Mouse (Mus musculus): ENCODE data around the gene Ccdc88b. TPM values are rescaled to one million over a fixed set of nuclear protein-coding genes. Genes with fewer than 3 reads are reported as not detected.

Gene Ccdc88b
- polyA plus RNA-seq (2014; fragmentation: Illumina TruSeq; extraction: RNeasy Lipid Tissue Mini Kit (QIAGEN cat#74804); ENCODE audit: insufficient read depth, low read depth, low replicate concordance) = 4.5 TPM

GRCm38 (mm10) chr19:6858031-6858430 lies at the start of gene Ccdc88b:
Gene Ccdc88b (minus strand): TSS chr19:6858211.

GRCm38 (mm10) chr19:6840475-6841291 lies 17.3 kb downstream of the Ccdc88b start, which contains the start of gene Rps6ka4:
Gene Rps6ka4 (minus strand): TSS chr19:6840636.

Other genes with a start within 250 kb of the Ccdc88b start
- 16.7 TPM for gene Rps6ka4, start 17.6 kb downstream of the Ccdc88b start, polyA plus RNA-seq (2014; fragmentation: Illumina TruSeq; extraction: RNeasy Lipid Tissue Mini Kit (QIAGEN cat#74804); ENCODE audit: insufficient read depth, low read depth, low replicate concordance)
- 74.6 TPM for gene Trmt112, start 51.5 kb upstream of the Ccdc88b start, polyA plus RNA-seq (2014; fragmentation: Illumina TruSeq; extraction: RNeasy Lipid Tissue Mini Kit (QIAGEN cat#74804); ENCODE audit: insufficient read depth, low read depth, low replicate concordance)
- gene Prdx5, start 51.9 kb upstream of the Ccdc88b start, polyA plus RNA-seq (2014; fragmentation: Illumina TruSeq; extraction: RNeasy Lipid Tissue Mini Kit (QIAGEN cat#74804); ENCODE audit: insufficient read depth, low read depth, low replicate concordance) = 254 TPM
- gene Esrra, start 63.6 kb upstream of the Ccdc88b start, polyA plus RNA-seq (2014; fragmentation: Illumina TruSeq; extraction: RNeasy Lipid Tissue Mini Kit (QIAGEN cat#74804); ENCODE audit: insufficient read depth, low read depth, low replicate concordance) = 24.6 TPM
- 0.68 TPM for gene Catsperz, start 67.2 kb upstream of the Ccdc88b start, polyA plus RNA-seq (2014; fragmentation: Illumina TruSeq; extraction: RNeasy Lipid Tissue Mini Kit (QIAGEN cat#74804); ENCODE audit: insufficient read depth, low read depth, low replicate concordance)
- gene Kcnk4, start 76.3 kb upstream of the Ccdc88b start, polyA plus RNA-seq (2014; fragmentation: Illumina TruSeq; extraction: RNeasy Lipid Tissue Mini Kit (QIAGEN cat#74804); ENCODE audit: insufficient read depth, low read depth, low replicate concordance) = not detected
- 59.7 TPM for gene Bad, start 83.7 kb upstream of the Ccdc88b start, polyA plus RNA-seq (2014; fragmentation: Illumina TruSeq; extraction: RNeasy Lipid Tissue Mini Kit (QIAGEN cat#74804); ENCODE audit: insufficient read depth, low read depth, low replicate concordance)
- gene Gpr137, start 84.3 kb upstream of the Ccdc88b start, polyA plus RNA-seq (2014; fragmentation: Illumina TruSeq; extraction: RNeasy Lipid Tissue Mini Kit (QIAGEN cat#74804); ENCODE audit: insufficient read depth, low read depth, low replicate concordance) = 34.1 TPM
- 61.9 TPM for gene Ppp1r14b, start 116.8 kb upstream of the Ccdc88b start, polyA plus RNA-seq (2014; fragmentation: Illumina TruSeq; extraction: RNeasy Lipid Tissue Mini Kit (QIAGEN cat#74804); ENCODE audit: insufficient read depth, low read depth, low replicate concordance)
- gene Plcb3, start 118.3 kb upstream of the Ccdc88b start, polyA plus RNA-seq (2014; fragmentation: Illumina TruSeq; extraction: RNeasy Lipid Tissue Mini Kit (QIAGEN cat#74804); ENCODE audit: insufficient read depth, low read depth, low replicate concordance) = 31.5 TPM
- gene Fkbp2, start 122.3 kb upstream of the Ccdc88b start, polyA plus RNA-seq (2014; fragmentation: Illumina TruSeq; extraction: RNeasy Lipid Tissue Mini Kit (QIAGEN cat#74804); ENCODE audit: insufficient read depth, low read depth, low replicate concordance) = 111 TPM
- 24.8 TPM for gene Vegfb, start 129.4 kb upstream of the Ccdc88b start, polyA plus RNA-seq (2014; fragmentation: Illumina TruSeq; extraction: RNeasy Lipid Tissue Mini Kit (QIAGEN cat#74804); ENCODE audit: insufficient read depth, low read depth, low replicate concordance)
- gene Dnajc4, start 134.4 kb upstream of the Ccdc88b start, polyA plus RNA-seq (2014; fragmentation: Illumina TruSeq; extraction: RNeasy Lipid Tissue Mini Kit (QIAGEN cat#74804); ENCODE audit: insufficient read depth, low read depth, low replicate concordance) = 24.8 TPM
- 13.9 TPM for gene Nudt22, start 137.9 kb upstream of the Ccdc88b start, polyA plus RNA-seq (2014; fragmentation: Illumina TruSeq; extraction: RNeasy Lipid Tissue Mini Kit (QIAGEN cat#74804); ENCODE audit: insufficient read depth, low read depth, low replicate concordance)
- gene Trpt1, start 137.9 kb upstream of the Ccdc88b start, polyA plus RNA-seq (2014; fragmentation: Illumina TruSeq; extraction: RNeasy Lipid Tissue Mini Kit (QIAGEN cat#74804); ENCODE audit: insufficient read depth, low read depth, low replicate concordance) = 8.8 TPM
- 17.2 TPM for gene Fermt3, start 161.3 kb upstream of the Ccdc88b start, polyA plus RNA-seq (2014; fragmentation: Illumina TruSeq; extraction: RNeasy Lipid Tissue Mini Kit (QIAGEN cat#74804); ENCODE audit: insufficient read depth, low read depth, low replicate concordance)
- gene Stip1, start 181.8 kb upstream of the Ccdc88b start, polyA plus RNA-seq (2014; fragmentation: Illumina TruSeq; extraction: RNeasy Lipid Tissue Mini Kit (QIAGEN cat#74804); ENCODE audit: insufficient read depth, low read depth, low replicate concordance) = 69.0 TPM
- 22.1 TPM for gene Macrod1, start 198.6 kb upstream of the Ccdc88b start, polyA plus RNA-seq (2014; fragmentation: Illumina TruSeq; extraction: RNeasy Lipid Tissue Mini Kit (QIAGEN cat#74804); ENCODE audit: insufficient read depth, low read depth, low replicate concordance)
- 0.06 TPM for gene Flrt1, start 247.5 kb upstream of the Ccdc88b start, polyA plus RNA-seq (2014; fragmentation: Illumina TruSeq; extraction: RNeasy Lipid Tissue Mini Kit (QIAGEN cat#74804); ENCODE audit: insufficient read depth, low read depth, low replicate concordance)

All from lung, adult 10 weeks (tissue).